Mouse (Mus musculus): ENCODE results near the gene Cabp4. TPM values are rescaled to one million over a fixed set of nuclear protein-coding genes. Genes with fewer than 3 reads are reported as not detected.

The Cabp4 gene
- total RNA-seq, 2 experiments from 2014 or later, result not detected

DNA sequence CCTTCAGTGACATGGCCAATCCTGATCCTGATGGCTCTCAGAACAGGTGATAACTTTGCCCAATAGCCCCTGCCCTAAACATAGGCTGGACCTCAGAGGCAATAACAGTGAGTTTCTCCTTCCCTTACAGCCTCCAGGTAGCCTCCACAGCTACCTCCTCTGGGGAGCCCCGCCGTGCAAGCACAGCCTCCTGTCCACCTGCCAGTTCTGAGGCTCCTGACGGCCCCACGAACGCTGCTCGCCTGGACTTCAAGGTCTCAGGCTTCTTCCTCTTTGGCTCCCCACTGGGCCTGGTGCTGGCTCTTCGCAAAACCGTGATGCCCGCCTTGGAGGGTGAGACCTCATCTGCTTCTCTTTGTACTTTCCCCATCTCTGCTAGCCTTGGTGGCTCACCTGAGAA, 35.3 kb downstream of the Cabp4 start:
- intact Hi-C loops (cut with DNase I), result no loop called here

DNA sequence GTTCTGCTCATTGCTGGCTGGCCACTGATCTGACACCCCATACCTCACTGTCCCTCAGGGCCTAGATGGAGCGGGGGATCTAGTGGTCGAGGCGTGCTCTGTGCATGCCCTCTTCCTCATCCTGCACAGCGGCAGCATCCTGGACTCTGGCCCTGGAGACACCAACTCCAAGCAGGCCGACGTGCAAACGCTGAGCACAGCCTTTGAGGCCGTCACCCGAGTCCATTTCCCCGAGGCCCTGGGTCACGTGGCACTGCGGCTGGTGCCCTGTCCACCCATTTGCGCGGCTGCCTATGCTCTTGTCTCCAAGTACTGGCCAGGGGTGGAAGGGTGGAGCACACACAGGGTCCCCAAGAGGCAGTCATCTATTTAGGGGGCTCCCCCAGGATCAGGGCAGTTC, 37.2 kb downstream of the Cabp4 start:
- DNase-seq, result no peak
- intact Hi-C loops (cut with DNase I), result no loop called here

More for the DNA sequence above, 35.3 kb downstream of the Cabp4 start:
- DNase-seq, result no peak

DNA sequence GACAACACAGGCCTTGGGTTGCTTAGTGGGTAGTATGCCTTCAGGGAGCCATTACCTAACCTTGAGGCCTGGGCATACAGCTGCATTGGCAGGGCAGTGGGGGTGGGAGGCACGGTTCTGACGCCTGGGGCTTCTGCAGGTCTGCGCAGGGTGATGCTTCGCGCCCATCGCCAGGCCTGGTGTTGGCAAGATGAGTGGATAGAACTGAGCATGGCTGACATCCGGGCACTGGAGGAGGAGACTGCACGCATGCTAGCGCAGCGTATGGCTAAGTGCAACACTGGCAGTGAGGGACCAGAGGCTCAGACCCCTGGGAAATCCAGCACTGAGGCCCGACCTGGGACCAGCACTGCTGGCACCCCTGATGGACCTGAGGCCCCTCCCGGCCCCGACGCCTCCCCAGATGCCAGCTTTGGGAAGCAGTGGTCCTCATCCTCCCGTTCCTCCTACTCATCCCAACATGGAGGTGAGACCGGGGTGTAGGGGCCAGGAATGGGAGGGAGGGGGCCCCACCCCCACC, 39.1 kb downstream of the Cabp4 start:
- intact Hi-C loops (cut with DNase I), result no loop called here

DNA sequence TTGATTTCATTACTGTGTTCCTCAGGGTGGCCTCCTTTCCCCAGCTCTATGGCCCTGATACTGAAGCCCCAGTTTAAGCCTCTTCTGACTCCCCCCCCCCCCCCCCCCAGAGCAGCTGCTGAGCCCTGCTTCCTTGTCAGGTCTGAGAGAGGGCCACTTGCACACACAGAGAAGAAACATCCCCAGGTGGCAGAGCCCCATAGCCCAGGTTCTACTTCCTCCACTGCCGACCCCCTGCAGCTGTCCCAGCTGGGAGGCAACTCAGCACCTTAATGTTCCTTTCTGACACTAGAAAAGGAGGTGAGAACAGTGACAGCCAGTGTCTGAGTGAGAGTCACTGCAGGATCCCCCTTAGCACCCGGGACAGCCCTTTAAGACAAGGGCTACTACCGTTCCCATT, 40.0 kb downstream of the Cabp4 start:
- intact Hi-C loops (cut with DNase I), result no loop called here
- DNase-seq, result no peak

More for the DNA sequence above, 39.1 kb downstream of the Cabp4 start:
- DNase-seq, result no peak

GRCm38 (mm10) chr19:4103294-4103693, 40.5 kb downstream of the Cabp4 start:
- no peak for DNase-seq
- intact Hi-C loops (cut with DNase I), result no loop called here

DNA sequence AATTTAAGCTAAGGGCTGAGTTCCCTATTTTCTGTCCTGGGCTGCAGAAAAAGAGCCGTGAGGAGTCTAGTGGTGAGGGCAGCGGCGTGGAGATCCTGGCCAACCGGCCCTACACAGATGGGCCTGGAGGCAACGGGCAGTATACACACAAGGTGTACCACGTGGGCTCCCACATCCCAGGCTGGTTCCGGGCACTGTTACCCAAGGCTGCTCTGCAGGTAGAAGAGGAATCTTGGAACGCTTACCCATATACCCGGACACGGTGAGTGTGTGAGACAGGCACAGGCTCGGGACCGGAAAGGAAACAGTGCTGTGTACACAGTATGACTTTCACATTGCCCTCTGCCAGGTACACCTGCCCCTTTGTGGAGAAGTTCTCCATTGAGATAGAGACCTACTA, 41.2 kb downstream of the Cabp4 start:
- intact Hi-C loops (cut with DNase I), result no loop called here
- no peak for DNase-seq

DNA sequence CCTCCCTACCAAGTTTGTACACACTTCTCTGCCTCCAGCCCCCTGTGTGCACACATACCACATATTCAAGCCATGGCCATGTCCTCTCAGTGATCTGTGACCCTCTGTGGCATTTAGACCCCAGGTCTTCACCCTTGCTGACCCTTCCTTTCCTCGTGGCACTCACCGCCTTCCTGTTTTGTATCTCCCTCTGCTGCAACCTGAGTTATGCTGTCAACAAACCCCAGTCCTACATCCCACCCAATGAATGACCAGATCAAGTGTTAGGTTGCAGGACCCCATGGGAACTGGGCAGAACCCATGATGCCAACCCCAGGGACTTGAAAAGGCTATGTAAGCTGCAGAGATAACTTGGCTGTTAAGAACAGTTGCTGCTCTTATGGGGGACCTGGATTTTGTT, 41.8 kb downstream of the Cabp4 start:
- intact Hi-C loops (cut with DNase I), result no loop called here

GRCm38 (mm10) chr19:4101466-4101865, 42.4 kb downstream of the Cabp4 start:
- peak in 1 of 2 experiments; percentile 7 for DNase-seq
- intact Hi-C loops (cut with DNase I), result no loop called here

More for the DNA sequence above, 41.8 kb downstream of the Cabp4 start:
- no peak for DNase-seq

- peak; percentile 35 to 41 for DNase-seq
- intact Hi-C loops (cut with DNase I), result no loop called here
These were observed 43.0 kb downstream of the Cabp4 start for GRCm38 (mm10) chr19:4100718-4101261.

DNA sequence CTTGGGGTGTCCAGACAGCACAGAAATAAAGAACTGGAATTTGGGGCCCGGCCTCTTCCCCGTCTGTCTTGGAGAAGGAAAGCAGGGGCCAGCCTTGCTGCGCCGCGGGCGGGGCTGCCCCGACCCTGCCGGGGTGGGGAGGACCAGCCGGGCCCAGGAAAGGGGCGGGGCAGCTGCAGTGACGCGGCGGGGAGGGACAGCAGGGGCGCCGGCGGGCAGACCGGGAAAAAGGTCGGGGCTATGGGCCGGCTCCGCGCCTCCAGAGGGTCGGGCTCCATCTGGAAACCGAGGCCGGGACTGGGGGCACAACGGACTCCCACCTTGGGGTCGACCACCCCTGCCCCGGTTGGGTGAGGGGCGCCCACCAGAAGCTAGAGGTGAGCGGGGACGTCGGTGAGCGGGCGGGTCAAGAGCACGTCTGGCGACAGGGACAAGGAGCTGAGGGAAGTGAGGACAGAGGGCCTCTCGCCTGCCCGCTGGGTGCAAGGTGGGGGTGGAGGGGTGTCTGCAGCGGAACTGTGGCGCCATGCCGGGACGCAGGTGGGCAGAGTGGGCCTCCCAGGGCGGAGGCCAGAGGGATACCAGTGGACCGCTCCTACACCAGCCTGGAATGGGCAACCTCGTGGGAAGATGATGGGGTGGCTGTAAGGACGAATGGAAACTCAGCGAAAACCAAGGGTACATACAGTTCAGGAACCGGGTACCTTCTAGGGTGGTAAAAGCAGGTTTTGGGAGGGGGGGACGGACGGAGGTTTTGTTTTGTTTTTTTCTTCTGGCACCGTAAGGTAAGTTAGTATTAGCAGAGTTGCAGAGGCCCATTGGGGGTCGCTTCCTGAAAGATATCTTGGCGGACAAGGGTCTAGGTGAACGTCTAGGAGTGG, 43.8 kb downstream of the Cabp4 start, which contains the start of gene Pitpnm1:
Gene Pitpnm1 (plus strand): TSS at position 162 of the 881 bp plus-strand sequence.
- intact Hi-C loops (cut with DNase I), result loop anchor here (2.0 kb wide), 2 partner anchors 103 to 129 kb away; no protein-coding TSS in a partner anchor
- peak; percentile 81 to 86 for DNase-seq

DNA sequence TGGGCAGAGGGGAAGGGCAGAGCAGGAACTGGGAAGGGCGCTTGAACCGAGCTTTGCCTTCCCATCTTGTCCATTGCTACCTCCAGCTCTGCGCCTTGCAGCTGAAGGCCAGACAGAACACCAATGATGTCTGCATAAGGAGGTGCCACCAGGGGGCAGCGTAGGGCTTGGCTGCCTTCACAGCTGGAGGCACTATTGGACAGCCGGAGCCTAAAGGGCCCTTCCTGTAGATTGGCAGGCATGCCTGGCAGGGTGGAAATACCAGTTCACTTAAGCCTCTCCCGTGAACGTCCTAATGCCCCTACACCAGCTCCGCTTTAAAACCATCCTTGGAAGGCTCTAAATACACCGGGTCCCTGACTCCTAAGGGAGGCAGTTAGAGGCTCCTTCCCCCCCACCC, 44.8 kb downstream of the Cabp4 start:
- intact Hi-C loops (cut with DNase I), result loop anchor here (2.0 kb wide), 2 partner anchors 104 to 130 kb away; no protein-coding TSS in a partner anchor

DNA sequence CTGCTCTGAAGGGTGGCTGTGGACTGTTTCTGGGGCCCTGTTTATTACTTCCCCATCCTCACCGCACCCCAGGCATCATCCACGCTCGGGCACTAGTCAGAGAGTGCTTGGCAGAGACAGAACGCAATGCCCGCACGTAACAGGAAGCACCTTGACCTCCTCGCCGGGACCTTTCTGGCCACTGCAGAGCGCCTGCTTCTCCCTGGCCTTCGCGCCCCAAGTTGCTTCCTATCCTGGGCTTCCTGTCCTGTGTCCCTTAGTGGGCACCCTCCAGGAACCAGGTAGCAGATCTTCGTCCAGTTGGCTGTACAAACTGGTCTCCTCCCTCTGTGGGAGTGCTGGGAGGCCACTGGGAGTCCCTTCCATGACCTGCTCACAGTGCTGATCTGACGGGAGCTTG, 45.4 kb downstream of the Cabp4 start:
- intact Hi-C loops (cut with DNase I), result loop anchor here (2.0 kb wide), 2 partner anchors 104 to 130 kb away; no protein-coding TSS in a partner anchor

More for the DNA sequence above, 44.8 kb downstream of the Cabp4 start:
- peak; percentile 94 to 95 for DNase-seq

DNA sequence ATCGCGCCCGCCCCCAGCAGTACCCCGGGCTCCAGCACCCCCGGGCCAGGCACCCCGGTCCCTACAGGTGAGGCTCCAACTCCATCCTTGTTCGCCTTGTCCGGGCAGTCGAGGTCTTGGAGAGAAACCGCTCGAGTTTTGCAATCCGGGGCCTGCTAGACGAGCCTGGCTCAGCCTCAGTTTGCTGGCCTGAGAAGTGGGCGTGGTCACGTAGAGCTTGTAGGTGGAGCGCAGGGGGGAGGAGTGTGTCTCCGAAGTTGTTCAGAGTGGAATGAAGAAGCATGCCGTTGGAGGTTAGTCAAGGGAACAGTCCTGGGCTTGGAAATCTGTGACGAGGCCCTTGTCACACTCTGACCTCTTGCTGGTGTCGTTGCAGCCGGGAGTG, 46.4 kb downstream of the Cabp4 start:
- intact Hi-C loops (cut with DNase I), result no loop called here
- DNase-seq, result no peak

More for the DNA sequence above, 45.4 kb downstream of the Cabp4 start:
- DNase-seq, result peak in 1 of 2 experiments; percentile 14

DNA sequence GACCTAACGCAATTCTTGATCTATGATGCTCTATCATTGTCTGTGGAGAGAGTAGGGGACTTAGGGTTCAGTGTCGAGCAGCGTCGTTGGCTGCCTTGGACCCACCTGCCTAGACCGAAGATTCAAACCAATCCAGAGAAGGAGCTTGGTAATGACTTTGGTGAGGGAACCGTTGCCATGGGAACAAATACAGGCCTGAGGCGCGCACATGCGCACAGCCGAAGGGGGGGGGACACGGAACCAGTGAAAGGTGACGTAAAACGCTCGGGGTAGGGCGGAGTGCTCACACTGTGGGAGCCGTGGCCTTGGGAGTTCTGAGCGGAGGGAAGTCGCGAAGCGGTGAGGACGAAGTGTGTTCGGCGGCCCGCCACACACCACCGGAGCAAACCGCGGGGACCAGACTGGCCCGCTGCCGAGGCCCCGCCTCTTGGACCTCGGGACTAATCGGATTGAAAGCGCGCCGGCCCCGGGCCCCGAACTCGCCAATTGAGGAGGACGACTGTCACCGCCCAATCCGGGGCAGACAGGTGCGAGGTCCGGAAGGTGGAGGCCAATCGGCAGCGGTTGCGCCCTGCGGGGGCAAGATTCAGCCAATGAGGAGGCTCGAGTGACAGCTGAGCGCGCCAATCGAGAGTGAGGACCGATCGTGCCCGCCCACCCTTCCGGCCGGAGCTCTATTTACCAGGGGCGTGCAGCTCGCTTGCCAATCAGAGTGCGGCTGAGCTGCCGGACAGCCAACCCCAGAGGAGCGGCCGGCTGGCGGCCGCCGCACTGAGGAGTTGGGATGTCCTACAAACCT, 47.0 kb downstream of the Cabp4 start, which contains the start of gene Cdk2ap2:
Gene Cdk2ap2 (plus strand): TSS at position 541 of the 799 bp plus-strand sequence.
- DNase-seq, result peak; percentile 99 to 100
- intact Hi-C loops (cut with DNase I), result no loop called here

- no peak for DNase-seq
- intact Hi-C loops (cut with DNase I), result no loop called here
These were observed 48.0 kb downstream of the Cabp4 start for GRCm38 (mm10) chr19:4095802-4096201.

DNA sequence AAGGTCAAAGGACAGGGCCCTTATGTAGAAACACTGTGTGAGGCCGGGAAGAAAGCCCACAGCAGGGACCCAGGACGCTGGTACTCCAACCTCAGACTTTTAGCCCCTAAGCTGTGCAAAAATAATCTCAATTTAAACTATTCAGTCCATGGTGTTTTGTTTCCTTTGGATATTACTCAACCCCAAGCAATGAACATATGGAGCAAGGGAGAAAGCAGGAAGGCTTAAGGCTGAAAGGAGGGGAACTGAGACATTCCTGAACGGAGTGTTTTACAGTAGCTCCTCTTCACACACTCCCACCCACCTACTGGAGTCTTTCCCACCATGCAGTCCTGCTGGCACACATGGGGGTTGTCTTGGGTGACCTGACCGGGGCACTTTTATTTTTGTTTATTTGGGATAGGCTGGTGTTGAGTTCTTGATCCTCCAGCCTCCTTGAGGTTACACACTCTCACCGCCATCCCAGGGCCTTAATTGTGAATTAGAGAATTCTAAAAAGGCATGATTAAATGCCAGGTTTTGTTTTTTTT, 49.0 kb downstream of the Cabp4 start:
- intact Hi-C loops (cut with DNase I), result no loop called here
- no peak for DNase-seq

DNA sequence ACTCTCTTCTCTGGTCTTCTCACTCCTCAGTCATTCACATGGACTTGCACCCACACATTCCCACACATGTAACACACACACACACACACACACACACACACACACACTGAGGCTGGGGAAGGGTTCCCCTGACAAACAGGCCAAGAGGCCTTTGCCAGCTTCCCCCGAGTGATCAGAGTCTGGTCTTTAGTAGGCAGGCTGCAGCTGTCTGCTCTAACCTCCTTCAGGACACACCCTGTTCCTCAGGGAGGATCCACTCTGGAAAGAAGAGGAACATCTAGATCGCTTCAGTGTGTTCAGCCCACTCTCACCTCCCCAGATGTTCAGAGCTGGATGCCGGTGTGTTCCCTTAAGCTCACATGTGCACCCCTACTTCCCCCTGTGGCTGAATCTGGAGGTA, 49.5 kb downstream of the Cabp4 start:
- intact Hi-C loops (cut with DNase I), result no loop called here

GRCm38 (mm10) chr19:4093772-4094171, 50.1 kb downstream of the Cabp4 start:
- intact Hi-C loops (cut with DNase I), result no loop called here
- no peak for DNase-seq

More for the DNA sequence above, 49.5 kb downstream of the Cabp4 start:
- no peak for DNase-seq

- DNase-seq, result no peak
- intact Hi-C loops (cut with DNase I), result no loop called here
These were observed 51.1 kb downstream of the Cabp4 start for GRCm38 (mm10) chr19:4092750-4093149.

DNA sequence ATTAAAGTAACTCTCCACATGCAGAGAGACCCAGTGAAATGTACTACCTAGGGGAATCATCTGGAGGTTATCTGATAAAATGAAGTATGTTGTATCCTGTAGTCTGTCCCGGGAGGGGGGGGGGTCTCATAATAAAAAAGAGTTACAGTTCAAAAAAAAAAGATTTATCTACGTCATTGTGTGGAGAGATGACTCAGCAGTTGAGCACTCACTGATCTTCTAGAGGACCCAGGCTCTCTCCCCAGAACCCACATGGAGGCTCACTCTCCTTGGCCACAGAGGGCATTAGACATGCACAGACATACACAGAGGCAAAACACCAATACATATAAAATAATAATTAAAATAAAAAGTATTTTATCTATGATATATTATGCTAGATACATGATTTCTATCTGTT, 52.5 kb downstream of the Cabp4 start:
- intact Hi-C loops (cut with DNase I), result no loop called here
- no peak for DNase-seq

Data from heart, postnatal 10 days (tissue).